Mouse (Mus musculus): ENCODE data around the gene Olfr523.
A peak's percentile ranks its signal among the peaks of the same experiment; 100 is the strongest.

Olfr523 gene

DNA sequence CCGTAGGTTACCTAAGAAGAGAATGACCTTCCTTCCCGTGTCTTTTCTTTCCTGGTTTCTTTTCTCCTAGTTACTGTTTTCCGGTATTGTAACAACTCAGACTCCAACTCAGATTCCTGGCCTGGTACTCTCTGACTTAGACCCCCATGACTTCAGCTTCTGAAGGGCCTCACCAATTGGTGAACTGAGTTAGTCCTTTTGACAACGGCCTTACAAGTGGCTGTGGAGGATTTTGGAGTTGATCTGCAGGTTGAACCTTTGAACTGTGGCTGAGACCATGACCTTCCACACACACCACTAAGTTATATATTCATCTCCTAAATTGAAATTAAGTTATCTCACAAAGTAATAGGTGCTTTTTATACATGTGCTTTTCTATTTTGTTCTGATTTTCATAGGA is 11.2 kb downstream of the Olfr523 start:
- DNase-seq = no peak

DNA sequence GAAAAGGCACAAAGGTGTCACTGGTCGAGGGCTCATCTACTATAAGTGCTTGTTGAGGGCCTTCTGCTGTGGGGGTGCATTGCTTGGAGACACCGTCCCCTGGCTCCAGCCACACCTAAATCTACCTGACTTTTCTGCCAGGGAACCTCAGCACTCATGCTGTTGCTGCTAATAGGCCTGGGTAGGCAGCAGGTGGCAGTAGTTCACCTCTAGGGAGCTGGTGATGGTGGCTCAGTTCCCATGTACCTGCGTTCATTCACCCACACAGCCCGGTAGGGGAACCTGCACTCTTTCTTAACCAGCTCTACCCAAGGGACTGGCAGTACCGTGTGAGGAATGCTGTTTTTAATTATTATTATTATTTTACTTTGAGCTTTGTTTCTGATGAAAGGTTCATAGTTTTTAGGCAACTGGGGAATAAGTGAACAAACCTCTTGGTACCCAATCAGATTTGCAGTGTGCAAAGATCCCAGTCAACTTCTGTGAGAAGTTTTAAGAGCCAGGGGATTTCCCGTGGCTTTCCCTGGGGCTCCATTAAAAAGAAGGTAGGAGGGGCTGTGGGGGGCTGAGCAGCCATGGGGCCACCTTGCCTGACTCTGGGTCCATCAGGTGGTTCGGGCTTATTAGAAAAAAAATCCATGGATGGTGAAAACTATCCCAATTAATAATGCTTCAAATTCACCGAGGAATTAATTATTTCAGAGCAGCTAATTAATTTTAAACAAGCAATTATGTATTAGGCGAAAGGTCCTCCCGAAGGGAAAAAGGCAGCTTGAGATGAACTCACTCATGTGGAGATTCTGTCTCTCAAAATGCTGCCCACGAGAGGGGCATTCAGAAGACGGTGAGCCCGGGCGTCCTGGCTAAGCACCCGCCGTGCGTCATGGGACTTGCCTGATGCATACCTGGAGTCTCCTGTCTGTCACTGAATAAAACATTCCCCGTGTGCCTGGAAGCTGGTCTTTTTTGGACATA is 13.9 kb downstream of the Olfr523 start:
- DNase-seq = peak; percentile 59

DNA sequence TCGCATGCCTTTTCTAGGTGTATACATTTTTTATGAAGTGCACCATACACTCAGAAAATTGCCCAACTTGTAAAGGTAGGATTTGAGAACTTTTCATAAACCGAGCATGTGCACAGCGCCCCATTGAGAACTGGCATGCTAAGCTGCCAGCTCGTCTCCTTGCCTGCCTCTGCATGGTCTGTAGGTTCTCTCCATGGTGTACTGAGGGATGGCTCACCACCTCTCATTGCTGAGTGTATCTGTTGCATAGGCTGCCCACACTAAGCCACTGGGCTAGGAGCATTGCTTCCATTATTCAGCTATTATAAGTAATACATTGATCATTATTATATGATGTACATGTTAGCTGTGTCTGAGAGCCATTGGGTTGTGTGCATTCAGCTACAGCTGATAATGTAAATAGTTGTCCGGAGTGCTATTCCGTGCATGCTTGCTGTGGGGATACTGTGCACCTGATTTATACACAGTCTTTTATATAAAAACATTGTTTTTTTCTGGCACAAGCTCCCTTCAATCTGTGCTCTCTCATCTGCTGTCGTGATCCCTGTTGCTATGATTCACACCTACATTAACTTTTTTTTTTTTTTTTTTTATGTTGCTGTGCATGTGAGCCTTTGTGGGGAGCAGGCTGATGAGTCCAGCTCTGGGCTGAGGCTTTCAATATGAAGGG is 14.8 kb downstream of the Olfr523 start:
- no peak for DNase-seq

DNA sequence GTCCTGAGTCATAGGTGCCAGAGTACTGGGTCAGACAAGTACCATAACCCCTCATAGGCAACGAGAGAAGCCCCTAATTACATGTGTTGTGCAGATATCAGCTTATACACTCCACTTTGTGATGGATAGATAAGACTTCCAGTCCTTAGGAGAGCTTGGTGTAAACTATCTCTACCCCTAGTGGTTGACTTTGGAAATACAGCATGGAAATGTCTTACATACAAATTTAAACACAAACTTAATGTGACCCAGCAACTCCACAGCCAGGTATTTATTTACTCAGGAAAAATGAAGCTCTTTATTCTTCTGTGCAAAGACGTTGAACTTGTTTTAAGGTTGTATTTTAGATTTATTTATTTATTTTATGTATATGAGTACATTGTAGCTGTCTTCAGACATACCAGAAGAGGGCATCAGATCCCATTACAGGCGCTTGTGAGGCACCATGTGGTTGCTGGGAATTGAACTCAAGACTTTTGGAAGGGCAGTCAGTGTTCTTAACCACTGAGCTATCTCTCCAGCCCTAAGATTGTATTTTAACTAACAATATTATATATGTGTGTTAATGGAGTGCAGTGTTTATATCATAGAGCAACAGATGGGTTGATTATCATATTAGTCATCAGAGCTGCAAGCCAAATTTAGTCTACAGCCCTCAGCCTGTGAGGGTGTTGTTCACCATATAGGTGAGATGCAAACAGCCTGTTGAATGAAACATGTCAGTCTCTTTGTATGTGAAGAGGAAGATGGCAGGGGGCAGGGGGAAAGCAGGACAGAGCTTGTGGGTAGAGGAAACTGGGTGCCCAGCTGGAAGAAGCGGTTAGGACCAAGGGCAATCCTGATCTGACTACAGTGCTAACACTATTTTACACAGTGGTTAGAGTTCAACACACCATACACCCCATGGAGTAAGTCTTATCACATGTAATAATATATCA is 15.6 kb downstream of the Olfr523 start:
- DNase-seq = no peak

DNA sequence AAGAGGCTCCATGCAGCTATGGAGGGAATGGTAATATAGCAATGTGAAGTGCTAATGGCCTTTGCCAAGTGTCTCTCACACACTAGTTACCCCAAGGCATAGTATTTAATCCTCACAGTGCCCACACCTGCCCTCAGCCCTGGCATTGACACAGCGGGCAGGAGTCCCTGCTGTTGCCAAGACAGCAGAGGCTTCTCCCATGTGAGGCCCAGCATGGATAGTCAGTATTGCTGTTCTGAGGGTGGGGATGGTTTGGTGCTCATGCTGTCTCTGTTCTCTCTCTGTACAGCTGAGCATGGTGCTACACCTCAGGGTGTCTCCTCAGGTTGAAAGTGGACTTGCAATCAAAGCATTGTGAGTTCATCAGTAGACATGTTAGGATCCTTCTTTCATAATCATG is 17.4 kb downstream of the Olfr523 start:
- no peak for DNase-seq

DNA sequence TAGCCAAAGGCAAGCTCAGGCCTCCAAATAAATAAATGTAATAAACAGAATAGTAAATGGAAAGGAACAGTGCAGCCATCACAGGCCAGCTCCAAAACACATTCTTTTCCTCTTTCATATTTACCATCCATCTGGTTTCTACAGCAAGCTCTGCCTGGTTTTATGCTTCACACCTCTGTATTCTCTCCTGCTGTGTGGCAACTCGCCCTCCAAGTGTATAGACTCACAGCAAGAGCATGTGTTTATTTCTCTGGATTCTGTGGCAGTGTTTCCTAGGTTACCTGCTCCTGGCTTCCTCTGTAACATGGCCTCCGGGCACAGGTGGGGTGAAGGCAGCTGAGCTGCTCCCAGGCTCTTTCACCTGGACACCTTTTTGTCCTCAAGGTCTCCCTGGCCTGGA is 19.4 kb downstream of the Olfr523 start:
- no peak for DNase-seq

DNA sequence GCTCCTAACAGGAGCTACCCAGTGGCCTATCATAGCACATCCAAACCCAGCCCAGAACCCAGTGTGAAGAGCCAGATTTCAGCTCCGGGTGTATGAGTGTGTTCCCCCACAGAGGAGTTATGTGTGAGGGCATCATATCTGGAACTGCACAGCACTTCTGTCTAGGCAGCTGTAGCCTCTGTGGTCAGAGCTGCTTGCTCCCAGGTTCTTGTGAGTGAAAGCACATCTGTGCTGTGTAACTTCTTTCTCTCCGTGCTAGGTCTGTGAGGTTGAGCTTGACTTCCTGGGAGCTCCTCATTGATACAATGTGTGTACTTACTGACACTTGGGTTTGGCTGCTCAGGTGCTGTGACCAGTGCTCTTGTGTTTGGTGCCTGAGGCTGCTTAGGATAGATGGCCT is 19.8 kb downstream of the Olfr523 start:
- DNase-seq = no peak

DNA sequence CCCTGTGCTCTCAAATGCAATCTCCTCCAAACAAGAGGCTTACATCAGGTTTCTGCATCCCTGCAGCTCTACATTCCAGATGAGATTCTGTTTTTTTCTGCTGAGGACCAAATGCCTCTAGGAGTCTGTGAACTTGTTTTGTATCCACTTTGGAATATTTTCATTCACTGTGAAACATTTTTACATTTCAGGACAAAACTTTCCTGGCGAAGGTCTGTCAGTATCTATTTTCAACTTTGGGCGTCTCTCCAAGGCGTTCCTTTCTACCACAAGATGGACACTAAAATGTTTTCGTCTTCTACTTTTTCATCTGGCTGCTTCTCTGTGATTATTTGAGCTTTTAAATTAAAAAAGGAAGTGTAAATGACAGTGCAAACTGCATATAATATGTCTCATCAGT is 21.0 kb downstream of the Olfr523 start:
- DNase-seq = no peak

DNA sequence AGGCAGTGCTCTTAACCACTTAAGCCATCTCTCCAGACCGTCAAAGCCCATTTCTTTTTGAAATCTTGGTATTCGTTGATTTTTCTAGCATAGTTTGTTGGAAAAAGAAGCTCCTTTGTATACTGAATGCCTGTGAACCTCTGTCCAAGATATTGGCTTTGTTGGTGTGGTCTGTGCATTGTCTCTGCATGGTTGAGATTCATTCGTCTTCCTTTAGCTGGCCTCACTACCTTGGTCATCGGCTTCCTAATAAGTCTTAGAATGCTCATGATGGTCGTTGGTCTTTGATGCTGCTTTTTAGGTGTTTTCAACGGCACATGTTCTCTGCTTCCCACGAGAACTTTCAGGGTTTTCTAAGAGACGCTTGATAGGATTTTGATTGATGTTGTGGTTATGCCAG is 23.0 kb downstream of the Olfr523 start:
- DNase-seq = no peak

DNA sequence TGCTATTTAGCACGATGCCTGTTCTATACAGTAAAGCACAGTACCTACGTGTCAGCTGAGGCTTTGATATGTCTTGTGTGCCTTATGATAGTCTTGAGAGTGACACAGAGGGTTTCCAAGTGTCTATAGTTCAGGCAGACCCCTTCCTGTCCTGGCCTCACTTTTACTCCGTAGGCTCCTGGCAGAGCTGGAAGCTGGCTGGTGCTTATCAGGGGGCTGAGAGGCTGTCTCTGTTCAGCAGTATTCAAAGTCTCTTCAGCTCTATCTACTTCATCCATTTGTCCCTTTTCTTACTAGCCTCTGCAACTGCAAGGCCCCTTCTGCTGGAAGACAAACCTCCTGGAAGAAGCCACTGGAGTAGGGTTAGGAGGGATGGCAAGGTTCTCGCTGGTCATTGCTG is 28.1 kb downstream of the Olfr523 start:
- DNase-seq = no peak

DNA sequence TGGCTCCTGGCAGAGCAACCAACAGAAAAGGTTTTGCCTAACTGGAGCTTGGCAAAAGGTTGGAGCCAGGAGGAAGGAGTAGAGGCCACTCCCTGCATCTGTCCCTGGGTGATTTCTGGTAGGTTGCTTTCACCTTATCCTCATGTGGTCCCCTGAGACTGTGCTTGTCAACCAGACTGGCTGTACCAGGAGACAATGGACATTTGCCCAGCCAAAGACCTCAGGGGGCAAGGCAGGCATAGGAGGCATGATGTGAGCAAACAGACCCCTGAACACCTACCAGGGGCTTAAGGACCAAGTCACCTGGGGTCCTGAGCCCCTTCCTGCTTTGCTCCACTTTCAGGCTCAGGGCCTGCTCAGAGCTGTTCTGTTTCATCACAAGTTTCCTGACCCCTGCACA is 32.8 kb downstream of the Olfr523 start, which contains the start of gene Olfr524:
Gene Olfr524 (minus strand): TSS at position 101 of the 400 bp plus-strand sequence.
- DNase-seq = no peak

DNA sequence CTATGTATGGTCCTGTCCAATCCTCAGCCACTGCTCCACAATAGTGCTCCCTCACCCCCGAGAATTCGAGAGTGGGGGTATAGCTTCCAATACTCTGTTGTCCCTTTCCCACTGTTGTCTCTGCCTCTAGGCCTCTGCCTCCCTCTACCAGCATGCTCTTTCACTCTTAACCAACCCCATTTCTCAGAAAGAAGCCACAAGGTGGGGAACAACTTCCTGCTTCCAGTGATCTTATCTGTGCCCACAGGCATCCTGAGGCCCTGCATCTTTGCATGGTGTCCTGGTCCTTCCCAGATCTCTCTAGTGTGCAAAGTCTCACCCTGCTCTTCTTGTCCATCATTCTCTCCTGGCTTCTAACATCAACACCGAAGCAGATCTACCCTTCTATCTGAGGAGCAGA is 33.9 kb downstream of the Olfr523 start:
- DNase-seq = no peak

DNA sequence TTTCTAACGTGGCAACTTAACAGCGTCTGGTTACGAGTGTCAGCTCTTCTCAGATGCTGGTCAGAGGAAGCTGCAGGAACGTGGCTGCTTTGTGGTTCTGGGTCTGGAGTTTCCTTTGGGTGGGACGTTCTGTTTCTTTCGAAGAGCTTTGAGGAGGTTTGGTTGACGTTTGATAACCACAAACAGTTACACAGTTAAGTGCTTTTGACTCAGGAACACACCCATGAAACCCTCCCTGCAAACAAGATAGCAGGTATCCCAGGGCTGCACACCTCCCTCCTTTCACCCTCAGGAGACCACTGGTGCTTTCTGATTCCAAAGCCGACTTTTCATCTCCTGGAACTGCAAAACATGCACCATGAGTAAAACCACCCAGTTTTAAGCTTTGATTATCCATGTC is 35.1 kb downstream of the Olfr523 start:
- DNase-seq = no peak

DNA sequence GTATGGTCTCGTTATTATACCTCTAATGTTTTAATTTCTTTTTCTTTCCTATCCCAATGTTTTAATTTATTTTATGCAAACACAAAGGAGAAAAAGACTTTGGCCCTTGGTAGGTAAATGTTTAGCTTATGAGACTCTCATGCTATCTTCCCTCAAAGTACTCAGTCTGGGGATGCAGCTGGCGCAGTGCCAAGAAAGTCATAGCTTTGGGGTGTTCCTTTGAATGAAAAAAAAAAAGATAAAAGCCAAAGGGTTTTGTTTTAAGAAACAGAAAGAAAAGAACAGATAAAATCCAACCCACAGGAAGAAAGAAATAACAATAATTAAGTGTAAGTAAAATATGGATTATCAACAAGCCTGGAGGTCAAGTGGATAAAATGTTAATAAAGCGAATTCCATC is 35.7 kb downstream of the Olfr523 start:
- no peak for DNase-seq

DNA sequence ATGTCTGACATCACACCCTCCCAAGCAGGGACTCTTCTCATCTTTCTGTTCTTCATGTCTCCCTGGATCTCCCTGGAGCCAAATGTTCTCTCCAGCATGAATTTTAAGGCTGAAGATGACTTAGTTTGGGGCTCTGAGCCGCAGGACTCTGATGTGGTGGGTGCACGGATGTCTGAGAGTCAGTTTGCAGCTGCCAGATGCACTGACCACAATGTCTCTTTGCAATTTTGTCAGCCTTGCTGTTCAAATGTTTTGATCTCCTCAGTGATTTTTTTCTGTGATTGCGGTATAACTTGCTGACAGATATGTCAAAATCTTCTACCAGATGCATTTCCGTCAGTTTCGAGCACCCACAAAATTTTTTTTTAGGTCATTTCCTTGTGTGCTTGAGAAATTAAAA is 40.8 kb downstream of the Olfr523 start:
- no peak for DNase-seq

DNA sequence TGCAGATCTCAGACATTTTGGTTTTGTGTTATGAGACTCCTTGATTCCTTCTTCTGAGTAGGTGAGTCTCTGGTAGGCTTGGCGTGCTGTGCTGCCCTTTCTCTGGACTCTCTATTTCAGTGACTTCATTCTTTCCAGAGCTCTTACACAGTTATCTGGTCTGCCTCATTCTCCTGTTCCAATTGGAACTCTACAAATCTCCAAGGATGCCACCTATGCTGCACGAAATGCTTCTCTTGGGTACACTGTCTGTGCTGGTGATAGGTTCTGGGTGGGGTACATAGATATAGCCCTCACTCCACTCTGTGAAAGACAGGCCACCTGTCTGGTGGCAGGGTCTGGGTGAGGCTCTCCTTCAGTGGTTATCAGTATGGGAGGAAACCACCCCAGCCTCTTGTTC is 45.0 kb downstream of the Olfr523 start, which contains the start of gene Cd163l1:
Gene Cd163l1 (plus strand): TSS at position 301 of the 400 bp plus-strand sequence.
- no peak for DNase-seq

DNA sequence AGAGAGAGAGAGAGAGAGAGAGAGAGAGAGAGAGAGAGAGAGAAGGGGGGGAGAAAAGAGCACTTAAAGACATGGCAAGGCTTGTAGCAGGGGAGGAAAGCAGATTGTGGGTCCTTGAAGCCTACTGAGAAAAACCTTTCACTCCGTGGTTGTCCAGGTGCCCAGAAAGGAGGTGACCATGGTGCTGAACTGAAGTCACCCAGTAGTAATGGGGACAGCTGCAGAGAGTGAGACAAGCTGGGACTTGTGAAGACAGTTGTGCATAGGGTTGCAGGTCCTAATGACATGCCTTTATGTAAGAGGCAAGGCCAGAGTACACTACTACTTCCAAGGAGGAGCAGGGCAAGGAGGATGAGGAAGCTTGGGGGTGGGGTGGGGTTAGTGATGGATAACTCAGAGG is 46.3 kb downstream of the Olfr523 start:
- DNase-seq = no peak

DNA sequence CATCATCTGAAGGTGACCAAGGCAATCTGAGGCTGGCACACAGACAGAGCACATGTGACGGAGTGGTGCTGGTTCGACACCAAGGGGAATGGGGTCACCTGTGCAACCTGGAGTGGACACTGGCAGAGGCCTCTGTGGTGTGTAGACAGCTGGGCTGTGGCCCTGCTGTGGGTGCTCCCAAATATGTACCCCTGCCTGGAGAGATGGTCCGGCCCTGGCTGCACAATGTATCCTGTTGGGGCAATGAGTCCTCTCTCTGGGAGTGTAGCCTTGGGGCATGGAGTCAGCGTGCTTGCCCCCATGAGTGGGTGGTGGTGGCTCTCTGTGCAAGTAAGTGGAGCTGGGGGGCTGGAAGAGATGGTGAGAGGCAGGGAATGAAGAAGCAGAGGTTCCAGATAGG is 47.4 kb downstream of the Olfr523 start:
- no peak for DNase-seq

DNA sequence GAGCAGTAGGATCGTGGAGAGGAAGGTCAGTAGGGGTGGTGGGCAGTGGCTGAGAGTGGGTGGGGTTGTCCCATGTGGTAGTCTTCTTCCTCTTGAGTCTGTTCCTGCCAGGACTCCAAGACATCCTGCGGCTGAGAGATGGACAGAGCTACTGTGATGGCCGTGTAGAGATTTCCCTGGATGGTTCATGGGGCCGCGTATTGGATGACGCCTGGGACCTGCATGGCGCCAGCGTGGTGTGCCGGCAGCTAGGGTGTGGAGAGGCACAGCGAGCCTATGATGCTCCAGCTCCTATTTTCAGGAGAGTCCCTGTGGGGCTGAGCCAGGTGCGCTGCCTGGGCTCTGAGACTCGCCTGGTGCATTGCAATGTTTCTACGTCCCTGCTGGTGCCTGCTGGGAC is 51.2 kb downstream of the Olfr523 start:
- DNase-seq = no peak

Measured in kidney, adult 11 months (tissue).